Mouse (Mus musculus) thymus, postnatal 36 days (tissue): ENCODE results near the gene Vsx2.

ENCODE experiments used
- DNase-seq, 2 experiments: peaks; one replicate each; pipeline ENCODE4 v3.0.0; 2022; ENCODE audit warnings: mixed read lengths in 2 of 2

The Vsx2 gene

DNA sequence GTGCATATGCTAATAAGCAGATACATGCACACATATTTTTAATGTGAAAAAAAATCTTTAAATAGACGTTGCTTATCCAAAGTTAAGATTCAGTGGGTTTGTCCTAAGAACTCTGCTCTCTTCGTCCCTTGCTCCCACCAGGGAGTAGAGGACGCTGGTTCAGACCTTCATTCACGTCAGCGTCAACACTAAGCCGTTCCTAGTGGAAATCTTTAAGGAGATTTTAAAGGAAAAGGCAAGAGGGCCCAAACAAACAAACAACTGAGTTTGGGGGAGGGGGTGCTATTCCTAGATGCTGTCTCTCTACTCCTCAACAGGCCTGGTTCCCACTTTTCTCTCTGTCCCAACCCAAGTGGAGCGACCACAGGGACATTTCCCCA, 2.8 kb downstream of the Vsx2 start:
- DNase-seq = no peak

DNA sequence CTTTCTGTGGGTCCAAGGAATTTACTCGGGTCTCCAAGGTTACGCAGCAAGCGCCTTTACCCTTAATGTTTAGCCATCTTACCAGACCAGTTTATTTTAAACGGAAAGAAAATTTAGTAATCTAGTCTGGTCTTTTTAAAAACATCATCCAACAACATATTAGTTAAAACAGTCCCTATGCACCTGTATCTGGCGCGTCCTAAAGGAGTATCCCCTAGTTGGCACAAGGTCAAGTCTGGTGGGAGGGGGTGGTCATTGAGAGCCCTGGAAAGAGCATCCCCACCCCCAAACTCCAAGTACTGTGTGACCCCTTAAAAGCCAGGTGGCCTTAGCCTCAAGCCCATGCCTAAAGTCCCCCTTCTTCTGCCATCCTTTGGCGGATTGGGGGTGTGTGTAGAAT, 3.5 kb downstream of the Vsx2 start:
- no peak for DNase-seq

DNA sequence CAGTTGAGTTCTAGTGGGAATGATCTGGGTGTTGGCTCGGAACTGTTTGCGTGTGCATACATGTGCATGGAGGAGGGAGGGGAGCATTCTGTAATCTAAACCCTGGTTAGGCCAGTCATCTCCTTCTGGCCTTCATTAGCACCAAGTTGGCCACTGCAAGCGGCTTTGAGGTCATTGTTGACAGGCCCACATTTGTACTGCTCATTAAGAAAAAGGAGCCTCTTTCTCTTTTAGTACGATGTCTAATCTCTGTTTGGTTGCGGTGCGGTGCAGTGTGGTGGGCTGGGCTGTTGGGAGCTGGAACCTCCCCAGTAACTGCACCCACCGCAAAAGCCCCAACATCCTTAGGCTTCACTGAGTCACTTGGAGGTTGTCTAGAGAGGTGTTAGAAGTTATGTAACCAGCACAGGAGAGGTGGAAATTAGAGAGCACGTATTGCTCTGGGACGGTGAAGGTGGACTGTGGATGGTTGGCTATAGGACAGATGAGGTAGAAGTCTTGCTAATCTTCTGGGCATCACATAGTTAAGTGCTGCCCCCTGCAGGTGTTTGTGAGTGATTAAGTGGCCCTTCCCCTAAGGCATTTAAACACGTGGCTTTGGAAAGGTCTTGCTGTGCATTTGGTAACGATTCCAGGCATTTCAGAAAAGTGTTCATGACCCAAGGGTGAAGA, 8.3 kb downstream of the Vsx2 start:
- DNase-seq = no peak

- DNase-seq = no peak
These were observed 8.8 kb downstream of the Vsx2 start for GRCm38 (mm10) chr12:84578440-84578770.

DNA sequence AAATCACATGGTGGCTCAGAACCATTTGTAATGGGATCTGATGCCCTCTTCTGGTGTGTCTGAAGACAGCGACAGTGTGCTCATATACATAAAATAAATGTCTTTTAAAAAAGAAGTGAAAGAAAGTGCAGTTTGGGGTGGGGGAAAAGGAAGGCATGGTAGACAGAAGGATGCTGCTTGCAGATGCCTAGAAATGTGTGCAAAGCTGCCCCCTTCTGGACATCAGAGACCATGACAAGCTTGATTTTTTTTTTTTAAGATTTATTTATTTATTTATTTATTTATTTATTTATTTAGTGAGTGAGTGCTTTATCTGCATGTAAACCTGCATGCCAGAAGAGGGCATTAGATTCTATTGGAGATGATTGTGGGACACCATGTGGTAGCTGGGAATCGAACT, 11.7 kb downstream of the Vsx2 start:
- no peak for DNase-seq

GRCm38 (mm10) chr12:84589825-84590761, 20.5 kb downstream of the Vsx2 start:
- peak; percentile 84 to 91 for DNase-seq

GRCm38 (mm10) chr12:84598324-84598723, 28.8 kb downstream of the Vsx2 start:
- DNase-seq = no peak

DNA sequence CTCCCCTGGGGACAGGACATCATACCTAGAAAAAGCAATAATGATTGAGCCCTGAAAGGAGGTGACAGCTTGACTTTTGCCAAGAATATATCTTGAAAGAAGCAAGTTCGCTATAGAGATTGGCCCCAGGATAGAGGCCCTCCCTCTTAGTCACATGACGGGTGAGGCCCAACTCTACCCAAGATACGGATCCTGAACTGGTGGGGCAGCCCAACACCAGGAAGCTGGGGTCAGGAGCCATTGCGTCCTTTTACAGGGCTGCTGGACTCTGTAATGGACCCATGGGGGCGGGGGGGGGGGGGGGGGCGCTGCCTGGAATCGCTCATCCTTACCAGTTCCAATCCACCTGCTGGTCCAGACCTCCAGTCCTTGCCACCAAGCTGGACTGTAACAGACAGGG, 34.4 kb downstream of the Vsx2 start:
- DNase-seq = no peak

GRCm38 (mm10) chr12:84605860-84606259, 36.3 kb downstream of the Vsx2 start:
- DNase-seq = peak; percentile 41 to 45

DNA sequence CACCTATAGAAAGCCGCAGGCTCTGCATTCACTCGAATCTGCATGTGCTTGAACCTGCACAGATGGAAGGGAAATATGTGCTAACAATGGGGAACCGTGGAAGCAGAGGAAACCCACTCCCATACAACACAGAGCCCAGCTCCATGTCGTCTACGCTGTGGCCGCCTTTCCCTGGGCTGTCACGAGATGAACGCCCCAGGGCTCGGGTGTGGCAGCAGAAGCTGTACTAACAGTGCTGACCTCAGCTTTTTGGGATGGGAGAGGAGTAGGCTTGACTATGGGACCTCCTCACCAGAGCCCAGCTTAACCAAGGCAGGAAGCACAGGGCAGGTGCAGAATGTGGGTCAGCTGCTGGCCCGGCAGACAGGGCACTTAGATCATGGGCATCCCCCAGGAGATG, 42.2 kb downstream of the Vsx2 start:
- DNase-seq = no peak

DNA sequence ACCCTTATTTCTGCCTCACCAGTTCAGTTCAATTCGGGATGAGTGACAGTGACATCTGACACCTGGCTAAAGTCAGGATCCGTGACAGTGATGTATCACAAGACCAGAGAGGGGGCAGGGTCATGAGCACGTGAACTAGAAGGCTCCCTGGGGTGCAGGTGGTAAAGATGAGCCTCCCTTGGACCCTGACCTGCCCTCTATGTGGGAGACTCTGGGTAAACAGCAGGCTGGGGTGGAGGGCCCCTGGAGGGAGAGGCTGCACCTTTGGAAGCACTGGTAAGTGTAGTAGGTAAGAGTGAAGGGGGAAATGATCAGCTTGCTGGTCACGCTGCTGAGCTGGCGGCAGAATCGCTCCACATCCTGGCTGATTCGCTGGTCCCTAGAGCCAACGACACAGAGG, 43.0 kb downstream of the Vsx2 start:
- DNase-seq = no peak

- DNase-seq = no peak
These were observed 44.4 kb downstream of the Vsx2 start for GRCm38 (mm10) chr12:84614001-84614400.

DNA sequence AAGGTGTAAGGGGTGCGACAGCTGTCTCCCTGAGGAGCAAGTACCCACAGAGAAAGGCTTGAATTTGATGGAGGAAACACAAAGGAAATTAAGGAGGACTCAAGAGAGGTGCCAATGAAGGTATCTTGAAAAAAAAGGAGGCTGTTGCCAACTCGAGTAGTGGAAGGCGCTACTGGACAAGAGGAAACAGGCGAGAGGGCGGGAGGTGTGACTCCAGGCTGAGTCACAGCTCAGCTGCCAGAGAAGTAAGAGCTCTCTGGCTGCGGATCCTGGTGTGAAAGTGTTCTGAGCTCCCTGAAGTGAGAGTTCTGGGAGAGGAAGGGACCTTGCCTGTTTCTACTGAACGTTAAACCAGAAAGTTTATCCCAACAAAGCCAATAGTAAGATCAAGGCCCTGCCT, 45.0 kb downstream of the Vsx2 start:
- DNase-seq = no peak

GRCm38 (mm10) chr12:84616977-84617630, 47.5 kb downstream of the Vsx2 start, which contains the start of gene Abcd4:
Gene Abcd4, minus strand, starts transcription at chr12:84617413.
- peak; percentile 95 to 97 for DNase-seq

DNA sequence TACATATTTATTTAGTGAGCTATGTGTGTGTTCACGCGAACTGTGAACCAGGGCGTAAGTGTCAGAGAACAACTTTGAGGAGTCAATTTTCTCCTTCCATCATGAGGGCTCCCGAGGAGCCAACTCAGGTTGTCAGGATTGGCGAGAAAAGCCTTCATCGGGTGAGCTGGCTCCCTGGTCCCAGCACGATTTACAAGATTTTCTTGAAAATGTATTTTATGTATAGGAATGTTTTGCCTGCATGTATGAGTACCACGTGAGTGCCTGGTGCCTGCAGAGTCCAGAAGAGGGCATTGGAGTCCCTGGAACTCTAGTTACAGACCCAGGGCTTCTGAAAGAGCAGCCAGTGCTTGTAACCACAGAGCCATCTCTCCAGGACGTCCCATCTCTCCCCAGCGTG, 48.1 kb downstream of the Vsx2 start:
- peak in 1 of 2 experiments; percentile 15 for DNase-seq

- no peak for DNase-seq
These were observed 51.4 kb downstream of the Vsx2 start for GRCm38 (mm10) chr12:84620975-84621374.

DNA sequence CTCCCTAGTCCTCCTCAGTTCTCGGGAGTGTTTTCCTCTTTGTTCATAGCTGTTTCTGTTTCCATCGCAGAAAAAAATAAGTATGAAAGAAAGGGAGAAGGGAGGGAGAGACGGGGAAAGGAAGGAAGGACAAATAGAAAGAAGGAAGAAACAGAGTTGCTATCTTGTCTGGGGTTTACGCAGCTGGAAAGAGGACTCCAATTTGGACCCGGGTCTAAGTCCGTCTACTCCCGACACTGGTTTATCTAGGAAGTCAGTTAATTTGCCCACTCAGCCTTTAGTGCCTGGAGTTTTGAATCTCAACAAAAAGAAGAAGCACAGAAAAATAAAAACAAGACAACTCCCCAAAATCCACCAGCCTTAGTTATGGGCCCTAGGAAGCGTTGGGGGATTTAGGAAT, 55.0 kb downstream of the Vsx2 start:
- no peak for DNase-seq

- no peak for DNase-seq
These were observed 55.6 kb downstream of the Vsx2 start for GRCm38 (mm10) chr12:84625116-84625515.

DNA sequence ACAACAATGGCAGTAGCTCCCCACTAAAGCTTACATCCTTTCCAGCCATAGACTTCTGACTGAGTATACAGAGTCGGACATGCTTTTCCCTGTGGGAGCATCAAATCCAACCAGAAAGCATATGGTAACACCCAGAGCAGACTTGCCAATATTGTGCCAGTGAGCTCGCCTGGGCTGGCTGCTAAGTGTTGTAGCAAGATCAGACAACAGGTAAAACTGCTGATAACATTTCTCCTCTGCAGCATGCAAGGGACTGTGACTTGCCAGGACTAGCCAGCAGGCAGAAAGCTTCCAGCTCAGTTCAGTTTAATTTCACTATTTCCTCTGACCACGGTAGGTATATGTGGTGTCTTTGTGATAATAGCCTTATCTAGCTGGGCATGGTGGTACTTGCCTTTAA, 62.3 kb downstream of the Vsx2 start:
- no peak for DNase-seq

DNA sequence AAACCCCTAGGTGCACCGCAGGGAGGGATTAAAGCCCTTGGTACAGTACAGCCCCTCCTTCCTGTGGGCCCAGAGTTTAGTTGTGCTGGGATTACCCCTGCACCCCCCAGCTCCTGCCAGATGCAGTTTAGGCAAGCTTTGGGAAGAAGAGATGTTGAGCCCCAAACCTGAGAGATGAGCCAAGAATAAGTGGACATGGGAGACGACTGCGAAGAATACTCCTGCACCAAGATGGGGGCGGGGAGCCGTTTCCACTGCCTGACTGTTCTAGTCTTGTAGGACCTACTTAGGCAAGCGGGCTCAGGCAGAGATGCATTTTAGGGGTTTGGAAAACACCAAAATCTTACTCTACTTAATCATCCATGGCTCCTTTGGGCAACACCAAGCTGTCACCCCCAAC, 70.7 kb downstream of the Vsx2 start:
- no peak for DNase-seq

DNA sequence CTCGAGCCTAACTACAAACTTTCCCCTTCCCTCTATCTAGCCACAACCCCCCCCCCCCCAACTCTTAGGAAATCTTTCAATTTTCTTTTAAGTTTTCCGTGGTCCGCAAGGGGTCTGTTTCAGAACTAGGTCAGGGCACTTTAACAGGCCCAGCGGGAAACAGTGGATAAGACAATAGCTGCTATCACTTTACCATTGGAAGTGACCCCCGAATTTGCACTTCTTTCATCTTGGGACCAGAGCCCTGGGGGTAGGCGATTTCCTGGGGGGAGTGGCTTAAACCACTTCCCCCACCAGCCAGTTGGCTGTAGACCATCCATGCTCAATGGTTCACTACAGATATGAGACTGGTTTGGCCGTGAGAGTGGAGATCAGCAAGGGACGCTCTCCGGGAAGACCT, 71.1 kb downstream of the Vsx2 start, which contains the start of gene Vrtn:
TSS of gene Vrtn (plus strand) at position 366 of the 400 bp plus-strand sequence.
- no peak for DNase-seq
